Mouse (Mus musculus) myocyte (in vitro differentiated cells): ENCODE data around the gene Agpat1. TPM values are rescaled to one million over a fixed set of nuclear protein-coding genes. Genes with fewer than 3 reads are reported as not detected.

Experiments
- H3K27me3 ChIP-seq: one replicate; pipeline ENCODE4 v1.6.1; 2011; ENCODE audit not compliant: control insufficient read depth, insufficient read depth, insufficient read length
- H3K36me3 ChIP-seq: one replicate; pipeline ENCODE4 v1.6.1; 2011; ENCODE audit not compliant: control insufficient read depth, insufficient read depth
- H3K4me2 ChIP-seq: one replicate; pipeline ENCODE4 v1.6.1; 2011; ENCODE audit warnings: low read depth, control low read depth
- H3K4me3 ChIP-seq: one replicate; pipeline ENCODE4 v1.5.1; 2011; ENCODE audit warnings: mild to moderate bottlenecking, control low read depth, moderate library complexity
- H3K79me2 ChIP-seq: one replicate; pipeline ENCODE4 v1.6.1; 2011; ENCODE audit not compliant: control insufficient read depth, insufficient read depth
- H3ac ChIP-seq: one replicate; pipeline ENCODE4 v1.6.1; 2011; ENCODE audit not compliant: control insufficient read depth, insufficient read length
- CEBPB ChIP-seq: IDR thresholded peaks from 2 replicates; pipeline ENCODE4 v1.6.1; 2011; ENCODE audit warnings: mild to moderate bottlenecking, moderate library complexity; ENCODE audit not compliant: poor library complexity, insufficient read depth, severe bottlenecking
- E2F4 ChIP-seq: IDR thresholded peaks from one replicate; pipeline ENCODE4 v1.6.1; 2011; ENCODE audit warnings: mild to moderate bottlenecking, control low read depth, moderate library complexity; ENCODE audit not compliant: insufficient read depth
- MAX ChIP-seq: IDR thresholded peaks from one replicate; pipeline ENCODE4 v1.6.1; 2011; ENCODE audit warnings: low read depth, mild to moderate bottlenecking, control low read depth
- MYOD1 ChIP-seq, 3 experiments: IDR thresholded peaks; one replicate each; pipeline ENCODE4 v1.6.1; 2011; ENCODE audit warnings: control low read depth in 2 of 3, low read depth in 2 of 3, mild to moderate bottlenecking in 2 of 3, moderate library complexity in 1 of 3; ENCODE audit not compliant: insufficient read length in 2 of 3, control insufficient read depth in 1 of 3
- MYOG ChIP-seq, 3 experiments: IDR thresholded peaks; one replicate each; pipeline ENCODE4 v1.6.1; 2011; ENCODE audit warnings: control low read depth in 2 of 3, low read depth in 2 of 3, mild to moderate bottlenecking in 2 of 3; ENCODE audit not compliant: insufficient read length in 2 of 3, control insufficient read depth in 1 of 3, insufficient read depth in 1 of 3
- POLR2A ChIP-seq: IDR thresholded peaks from one replicate; pipeline ENCODE4 v1.6.1; 2011; ENCODE audit warnings: low read depth, mild to moderate bottlenecking, control low read depth, moderate library complexity; ENCODE audit not compliant: insufficient read length
- POLR2AphosphoS2 ChIP-seq: IDR thresholded peaks from one replicate; pipeline ENCODE4 v1.6.1; 2011; ENCODE audit warnings: low read depth, control low read depth; ENCODE audit not compliant: insufficient read length
- REST ChIP-seq: IDR thresholded peaks from one replicate; pipeline ENCODE4 v1.6.1; 2011; ENCODE audit warnings: mild to moderate bottlenecking, control low read depth, moderate library complexity; ENCODE audit not compliant: insufficient read depth, insufficient read length
- SRF ChIP-seq: IDR thresholded peaks from one replicate; pipeline ENCODE4 v1.6.1; 2011; ENCODE audit warnings: low read depth; ENCODE audit not compliant: control insufficient read depth, insufficient read length
- TCF12 ChIP-seq: IDR thresholded peaks from one replicate; pipeline ENCODE4 v1.6.1; 2011; ENCODE audit warnings: mild to moderate bottlenecking, control low read depth; ENCODE audit not compliant: poor library complexity, insufficient read depth, severe bottlenecking
- TCF3 ChIP-seq: IDR thresholded peaks from one replicate; pipeline ENCODE4 v1.6.1; 2011; ENCODE audit warnings: low read depth, control low read depth; ENCODE audit not compliant: insufficient read length
- USF1 ChIP-seq: IDR thresholded peaks from one replicate; pipeline ENCODE4 v1.6.1; 2011; ENCODE audit warnings: low read depth, mild to moderate bottlenecking, control low read depth, moderate library complexity
- polyA plus RNA-seq: library from polyadenylated mRNA; unstranded; fragments of >200 nt; fragmentation: generic; extraction: Trizol; gene quantifications from one replicate; pipeline ENCODE4 v1.2.1, GENCODE M21; 2012; ENCODE audit warnings: missing spikeins

The Agpat1 gene
- polyA plus RNA-seq: 70.5 TPM

DNA sequence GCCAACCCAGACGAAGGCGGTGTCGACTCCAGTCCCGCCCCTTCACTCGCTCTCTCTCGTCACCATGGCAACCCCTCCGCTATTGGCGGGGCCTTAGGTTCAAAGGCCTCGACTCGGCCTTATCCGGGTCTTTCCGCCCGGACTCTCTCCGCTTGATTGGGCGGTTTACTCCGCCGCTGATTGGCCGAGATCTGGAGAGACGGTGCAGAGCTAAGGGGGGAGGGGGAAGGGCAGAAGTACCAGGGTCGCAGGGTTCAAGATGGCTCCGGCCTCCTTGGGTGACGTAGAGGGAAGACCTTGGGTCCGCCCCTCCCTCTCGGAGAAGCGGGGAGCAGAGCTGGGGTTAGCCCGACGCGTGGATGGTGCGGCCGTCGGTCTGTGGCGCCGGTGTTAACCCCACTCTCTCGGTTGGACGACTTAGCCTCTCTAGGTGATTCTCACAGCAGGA lies at the start of gene Agpat1:
Gene Agpat1, plus strand, starts transcription at position 202 of the 448 bp plus-strand sequence.
- no peak for TF ChIP-seq MYOD1 (IDR thresholded peaks at IDR 0.05; ENCODE audit: control insufficient read depth in 1 of 3, insufficient read length in 2 of 3, low read depth in 2 of 3)
- TF ChIP-seq POLR2A: peak; percentile 97
- no peak for TF ChIP-seq MAX
- no peak for TF ChIP-seq REST
- TF ChIP-seq USF1: no peak
- TF ChIP-seq TCF12: no peak
- TF ChIP-seq CEBPB: no peak
- TF ChIP-seq SRF: peak; percentile 92
- TF ChIP-seq TCF3: no peak
- peak; percentile 95 for TF ChIP-seq POLR2AphosphoS2
- no peak for TF ChIP-seq MYOG (IDR thresholded peaks at IDR 0.05; ENCODE audit: control insufficient read depth in 1 of 3, insufficient read depth in 1 of 3, insufficient read length in 2 of 3, low read depth in 2 of 3)
- TF ChIP-seq E2F4: peak; percentile 28
- H3K4me3 ChIP-seq: peak within 1 kb of the TSS; percentile 90
- H3K36me3 ChIP-seq: no peaks in the 10 kb centered on the region
- peaks cover 41% of the 10 kb centered on the region for H3K79me2 ChIP-seq
- peak within 1 kb of the TSS; percentile 47 for H3ac ChIP-seq
- H3K27me3 ChIP-seq: no peaks in the 10 kb centered on the region
- H3K4me2 ChIP-seq: peak within 1 kb of the TSS; percentile 99

DNA sequence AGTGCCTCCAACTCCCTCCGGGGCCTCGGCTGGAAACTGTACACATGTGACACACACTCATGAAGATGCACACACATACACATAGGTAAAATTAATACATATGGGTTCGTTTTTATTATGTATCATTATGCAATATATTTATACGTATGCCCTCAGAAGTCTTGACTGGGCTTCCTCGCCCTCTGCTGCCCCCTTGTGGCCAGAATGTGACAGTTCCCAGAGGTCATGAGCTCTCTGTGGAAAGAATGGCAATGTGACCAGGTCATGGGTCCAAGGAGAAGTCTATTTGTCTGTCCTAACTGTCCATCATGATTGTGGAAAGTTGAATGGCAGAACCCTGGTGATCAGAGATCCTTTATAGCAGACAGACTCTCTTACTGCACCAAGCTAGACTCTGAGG lies 48.6 kb upstream of the Agpat1 start:
- Histone ChIP-seq H3K27me3 (peaks cover 31% of the 10 kb centered on the region), H3ac (no peak overlapping the region), H3K4me3 (no peak overlapping the region), H3K4me2 (no peak overlapping the region), H3K36me3 (no peaks in the 10 kb centered on the region), H3K79me2 (no peaks in the 10 kb centered on the region)
- no peak for TF ChIP-seq TCF3
- TF ChIP-seq POLR2A: no peak
- TF ChIP-seq SRF: no peak
- no peak for TF ChIP-seq TCF12
- TF ChIP-seq REST: no peak
- TF ChIP-seq MYOG (IDR thresholded peaks at IDR 0.05; ENCODE audit: control insufficient read depth in 1 of 3, insufficient read depth in 1 of 3, insufficient read length in 2 of 3, low read depth in 2 of 3): no peak
- no peak for TF ChIP-seq USF1
- no peak for TF ChIP-seq MAX
- TF ChIP-seq POLR2AphosphoS2: no peak
- no peak for TF ChIP-seq CEBPB
- no peak for TF ChIP-seq E2F4
- TF ChIP-seq MYOD1 (IDR thresholded peaks at IDR 0.05; ENCODE audit: control insufficient read depth in 1 of 3, insufficient read length in 2 of 3, low read depth in 2 of 3): no peak

DNA sequence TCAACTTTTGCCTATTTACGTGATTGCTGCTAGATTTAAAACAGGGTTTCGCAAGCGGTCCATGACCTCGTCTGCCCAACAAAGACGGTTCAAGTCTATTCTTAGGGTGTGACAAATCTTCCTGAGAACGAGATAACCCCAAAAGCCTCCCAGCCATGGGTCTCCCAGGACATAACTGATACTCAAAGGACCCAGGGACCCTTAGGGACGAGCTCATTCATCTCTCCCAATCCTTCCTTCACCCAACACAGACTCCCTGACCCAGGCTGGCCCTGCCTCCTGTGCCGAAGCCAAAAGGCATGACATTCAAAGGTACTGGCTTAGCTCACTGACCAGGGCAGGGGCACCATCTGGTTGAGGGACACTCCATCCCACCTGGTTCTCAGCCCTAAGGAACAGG lies 47.7 kb upstream of the Agpat1 start:
- TF ChIP-seq SRF (no peak), POLR2AphosphoS2 (no peak), MAX (no peak), E2F4 (no peak), REST (no peak), USF1 (no peak), MYOG (IDR thresholded peaks at IDR 0.05; ENCODE audit: control insufficient read depth in 1 of 3, insufficient read depth in 1 of 3, insufficient read length in 2 of 3, low read depth in 2 of 3) (no peak), TCF12 (no peak), MYOD1 (IDR thresholded peaks at IDR 0.05; ENCODE audit: control insufficient read depth in 1 of 3, insufficient read length in 2 of 3, low read depth in 2 of 3) (no peak), POLR2A (no peak), TCF3 (no peak), CEBPB (no peak)
- peaks cover 39% of the 10 kb centered on the region for H3K27me3 ChIP-seq

DNA sequence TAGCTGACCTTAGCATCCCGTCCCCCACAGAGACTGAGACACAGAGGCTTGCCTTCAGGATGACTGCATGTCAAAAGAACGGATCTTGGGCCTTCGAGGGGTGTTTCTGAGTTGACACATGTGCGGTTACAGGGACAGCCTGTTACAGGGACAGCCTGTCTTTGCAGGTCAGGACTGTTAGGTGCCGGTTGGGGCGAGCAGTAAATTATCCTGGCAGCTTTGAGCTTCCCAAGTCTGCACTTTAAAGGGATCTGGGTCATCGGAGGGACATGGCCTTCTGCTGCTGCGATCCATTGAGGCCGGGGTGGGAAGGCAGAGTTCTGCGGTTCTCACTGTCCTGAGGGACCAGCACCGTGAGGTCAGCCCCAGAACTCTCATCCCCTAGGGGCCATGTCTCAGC lies 46.7 kb upstream of the Agpat1 start:
- no peak overlapping the region for H3ac ChIP-seq
- peaks cover 41% of the 10 kb centered on the region for H3K27me3 ChIP-seq
- TF ChIP-seq MYOG (IDR thresholded peaks at IDR 0.05; ENCODE audit: control insufficient read depth in 1 of 3, insufficient read depth in 1 of 3, insufficient read length in 2 of 3, low read depth in 2 of 3) (no peak), E2F4 (no peak), SRF (no peak)
- H3K36me3 ChIP-seq: no peaks in the 10 kb centered on the region
- no peak overlapping the region for H3K4me3 ChIP-seq
- no peaks in the 10 kb centered on the region for H3K79me2 ChIP-seq
- no peak overlapping the region for H3K4me2 ChIP-seq

More for the DNA sequence above, 47.7 kb upstream of the Agpat1 start:
- H3K4me2 ChIP-seq: no peak overlapping the region
- no peak overlapping the region for H3K4me3 ChIP-seq
- H3ac ChIP-seq: no peak overlapping the region
- H3K79me2 ChIP-seq: no peaks in the 10 kb centered on the region
- H3K36me3 ChIP-seq: no peaks in the 10 kb centered on the region

DNA sequence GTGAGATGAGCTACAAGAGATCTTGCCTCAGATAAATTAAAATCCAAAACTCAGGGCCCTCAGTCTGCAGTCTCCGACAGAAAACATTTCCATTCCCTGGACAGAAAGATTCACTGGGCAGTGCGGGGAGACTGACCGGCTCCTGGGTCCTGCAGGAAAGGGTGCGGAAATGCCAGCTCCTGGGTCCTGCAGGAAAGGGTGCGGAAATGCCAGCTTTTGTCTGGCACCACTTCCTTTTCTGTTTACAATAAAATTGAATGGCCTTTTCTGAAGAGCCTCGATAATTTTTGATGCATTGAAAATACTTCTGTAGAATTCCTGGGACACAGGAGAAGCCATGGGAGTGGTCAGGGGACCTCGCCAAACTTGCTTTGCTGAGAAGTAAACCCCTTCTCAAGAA lies 44.9 kb upstream of the Agpat1 start:
- H3K79me2 ChIP-seq: no peaks in the 10 kb centered on the region
- no peak overlapping the region for H3K4me2 ChIP-seq
- no peaks in the 10 kb centered on the region for H3K36me3 ChIP-seq
- TF ChIP-seq E2F4: no peak
- no peak for TF ChIP-seq MYOG (IDR thresholded peaks at IDR 0.05; ENCODE audit: control insufficient read depth in 1 of 3, insufficient read depth in 1 of 3, insufficient read length in 2 of 3, low read depth in 2 of 3)
- TF ChIP-seq POLR2A: no peak
- TF ChIP-seq USF1: no peak
- no peak for TF ChIP-seq REST
- TF ChIP-seq CEBPB: no peak
- TF ChIP-seq MAX: no peak
- TF ChIP-seq TCF3: no peak
- TF ChIP-seq MYOD1 (IDR thresholded peaks at IDR 0.05; ENCODE audit: control insufficient read depth in 1 of 3, insufficient read length in 2 of 3, low read depth in 2 of 3): no peak
- no peak overlapping the region for H3K4me3 ChIP-seq
- H3ac ChIP-seq: no peak overlapping the region
- peaks cover 49% of the 10 kb centered on the region for H3K27me3 ChIP-seq
